Mouse (Mus musculus) embryonic facial prominence, embryonic 15.5 days (tissue): ENCODE data around the gene Dcun1d3. TPM values are rescaled to one million over a fixed set of nuclear protein-coding genes. Genes with fewer than 3 reads are reported as not detected.

Experiments
- ATAC-seq: fragments of 200-750 bp; cut with Nextera tagmentation; 2 replicates; pipeline ENCODE4 v1.8.0; 2017; ENCODE audit warnings: low read depth, moderate TSS enrichment; ENCODE audit not compliant: insufficient number of reproducible peaks, low FRiP score, low TSS enrichment
- H3K27ac ChIP-seq: fragments of 300-500 bp; sonication (generic); replicated peaks from 2 replicates; pipeline ENCODE4 v1.5.1; 2015; ENCODE audit warnings: mild to moderate bottlenecking, inconsistent platforms
- H3K27me3 ChIP-seq: fragments of 300-500 bp; sonication (generic); 2 replicates; pipeline ENCODE4 v1.6.1; 2015; ENCODE audit warnings: inconsistent platforms
- H3K36me3 ChIP-seq: fragments of 300-500 bp; sonication (generic); 2 replicates; pipeline ENCODE4 v1.6.1; 2015; ENCODE audit warnings: mild to moderate bottlenecking, inconsistent platforms
- H3K4me1 ChIP-seq: fragments of 300-500 bp; sonication (generic); 2 replicates; pipeline ENCODE4 v1.6.1; 2015; ENCODE audit warnings: inconsistent platforms
- H3K4me2 ChIP-seq: fragments of 300-500 bp; sonication (generic); replicated peaks from 2 replicates; pipeline ENCODE4 v1.6.1; 2015; ENCODE audit warnings: mild to moderate bottlenecking, inconsistent platforms
- H3K4me3 ChIP-seq: fragments of 300-500 bp; sonication (generic); replicated peaks from 2 replicates; pipeline ENCODE4 v1.5.1; 2015; ENCODE audit warnings: mild to moderate bottlenecking, inconsistent platforms
- H3K9ac ChIP-seq: fragments of 300-500 bp; sonication (generic); 2 replicates; pipeline ENCODE4 v1.6.1; 2015; ENCODE audit warnings: inconsistent platforms
- H3K9me3 ChIP-seq: fragments of 300-500 bp; sonication (generic); replicated peaks from 2 replicates; pipeline ENCODE4 v1.6.1; 2016; ENCODE audit warnings: inconsistent platforms
- WGBS: fragments of 180-500 bp; shearing (Covaris S2); methylation state at CpG from one replicate; pipeline ENCODE4 v1.1.7; 2015; 5-methylcytosine and 5-hydroxymethylcytosine counted together
- polyA plus RNA-seq: library from polyadenylated mRNA; unstranded; fragments of >200 nt; fragmentation: Nextera tagmentation; extraction: Ambion mirVana; gene quantifications from 2 replicates; pipeline ENCODE4 v1.2.1, GENCODE M21; 2015

Gene Dcun1d3
- polyA plus RNA-seq, 1 experiment from 2014 or later = 13.3 TPM

- H3K27ac ChIP-seq = no peak overlapping the region
- H3K4me1 ChIP-seq = 0 out of 2 replicates have a peak, but pooled peaks cover 3% of the 10 kb centered on the region
- no peaks in the 10 kb centered on the region for H3K36me3 ChIP-seq
- no peaks in the 10 kb centered on the region for H3K9me3 ChIP-seq
- H3K4me2 ChIP-seq = no peak overlapping the region
- H3K4me3 ChIP-seq = no peak overlapping the region
- H3K9ac ChIP-seq = no peak overlapping the region
- no peaks in the 10 kb centered on the region for H3K27me3 ChIP-seq
- 77% methylated on average over 4 of the region's 4 CpGs for WGBS
- no peak for ATAC-seq
Observed at GRCm38 (mm10) chr7:119872204-119872603, 23.9 kb downstream of the Dcun1d3 start.

GRCm38 (mm10) chr7:119866136-119866535 lies 30.0 kb downstream of the Dcun1d3 start:
- Histone ChIP-seq H3K36me3 (no peaks in the 10 kb centered on the region; the same call in 1 of the 2 replicates), H3K27me3 (no peaks in the 10 kb centered on the region), H3K27ac (no peak overlapping the region), H3K4me2 (no peak overlapping the region), H3K4me3 (no peak overlapping the region), H3K4me1 (peaks cover 12% of the 10 kb centered on the region), H3K9me3 (no peaks in the 10 kb centered on the region), H3K9ac (no peak overlapping the region)
- WGBS = 67% methylated on average over 1 of the region's 1 CpGs
- ATAC-seq = no peak

- no peak for ATAC-seq
- H3K27ac ChIP-seq = no peak overlapping the region
- H3K36me3 ChIP-seq = no peaks in the 10 kb centered on the region; the same call in 1 of the 2 replicates
- H3K27me3 ChIP-seq = no peaks in the 10 kb centered on the region
- H3K4me3 ChIP-seq = no peak overlapping the region
- no peak overlapping the region for H3K4me2 ChIP-seq
- no peaks in the 10 kb centered on the region for H3K9me3 ChIP-seq
- H3K4me1 ChIP-seq = peaks cover 15% of the 10 kb centered on the region
- 89% methylated on average over 5 of the region's 5 CpGs for WGBS
- H3K9ac ChIP-seq = no peak overlapping the region
Observed at GRCm38 (mm10) chr7:119864500-119864899, 31.6 kb downstream of the Dcun1d3 start.

- Histone ChIP-seq H3K4me3 (no peak overlapping the region), H3K27ac (peak overlapping the region; percentile 88), H3K4me2 (no peak overlapping the region), H3K4me1 (peaks cover 15% of the 10 kb centered on the region), H3K27me3 (no peaks in the 10 kb centered on the region), H3K9ac (no peak overlapping the region), H3K9me3 (no peaks in the 10 kb centered on the region), H3K36me3 (no peaks in the 10 kb centered on the region; the same call in 1 of the 2 replicates)
- 18% methylated on average over 1 of the region's 1 CpGs for WGBS
- no peak for ATAC-seq
Observed at GRCm38 (mm10) chr7:119862167-119862566, 33.9 kb downstream of the Dcun1d3 start.

GRCm38 (mm10) chr7:119861335-119862091 lies 34.6 kb downstream of the Dcun1d3 start:
- 17% methylated on average over 6 of the region's 6 CpGs for WGBS
- Histone ChIP-seq H3K4me1 (peaks cover 15% of the 10 kb centered on the region), H3K27ac (peak overlapping the region; percentile 88), H3K9ac (0 out of 2 replicates have a peak overlapping the region, but pooled peaks have one; percentile 4), H3K36me3 (no peaks in the 10 kb centered on the region; the same call in 1 of the 2 replicates), H3K27me3 (no peaks in the 10 kb centered on the region), H3K9me3 (no peaks in the 10 kb centered on the region), H3K4me3 (0 out of 2 replicates have a peak overlapping the region, but pooled peaks have one; percentile 2), H3K4me2 (peak overlapping the region; percentile 19; the same call in 1 of the 2 replicates)
- ATAC-seq = peak; percentile 71

GRCm38 (mm10) chr7:119860971-119861334 lies 35.1 kb downstream of the Dcun1d3 start:
- H3K27ac ChIP-seq = peak overlapping the region; percentile 88
- no peak overlapping the region for H3K4me2 ChIP-seq

GRCm38 (mm10) chr7:119860554-119860953 lies 35.5 kb downstream of the Dcun1d3 start:
- H3K4me2 ChIP-seq = no peak overlapping the region
- H3K9ac ChIP-seq = no peak overlapping the region
- no peaks in the 10 kb centered on the region for H3K9me3 ChIP-seq
- H3K27ac ChIP-seq = no peak overlapping the region; the same call in 1 of the 2 replicates
- peaks cover 15% of the 10 kb centered on the region for H3K4me1 ChIP-seq
- ATAC-seq = no peak
- H3K27me3 ChIP-seq = no peaks in the 10 kb centered on the region
- H3K36me3 ChIP-seq = no peaks in the 10 kb centered on the region; the same call in 1 of the 2 replicates
- 75% methylated on average over 2 of the region's 2 CpGs for WGBS
- H3K4me3 ChIP-seq = no peak overlapping the region

More at GRCm38 (mm10) chr7:119860971-119861334, 35.1 kb downstream of the Dcun1d3 start:
- ATAC-seq = no peak
- Histone ChIP-seq H3K27me3 (no peaks in the 10 kb centered on the region), H3K36me3 (no peaks in the 10 kb centered on the region; the same call in 1 of the 2 replicates), H3K9me3 (no peaks in the 10 kb centered on the region), H3K4me1 (peaks cover 15% of the 10 kb centered on the region), H3K9ac (no peak overlapping the region), H3K4me3 (no peak overlapping the region)

GRCm38 (mm10) chr7:119860116-119860515 lies 36.0 kb downstream of the Dcun1d3 start:
- no peaks in the 10 kb centered on the region for H3K27me3 ChIP-seq

GRCm38 (mm10) chr7:119859476-119859875 lies 36.6 kb downstream of the Dcun1d3 start:
- peaks cover 15% of the 10 kb centered on the region for H3K4me1 ChIP-seq
- peaks cover 4% of the 10 kb centered on the region; the same call in 1 of the 2 replicates for H3K36me3 ChIP-seq
- no peaks in the 10 kb centered on the region for H3K9me3 ChIP-seq
- no peak overlapping the region for H3K9ac ChIP-seq
- ATAC-seq = no peak
- no peak overlapping the region for H3K4me3 ChIP-seq
- no peak overlapping the region for H3K4me2 ChIP-seq
- no peaks in the 10 kb centered on the region for H3K27me3 ChIP-seq
- H3K27ac ChIP-seq = no peak overlapping the region
- WGBS = 77% methylated on average over 6 of the region's 6 CpGs

More at GRCm38 (mm10) chr7:119860116-119860515, 36.0 kb downstream of the Dcun1d3 start:
- no peaks in the 10 kb centered on the region; the same call in 1 of the 2 replicates for H3K36me3 ChIP-seq
- no peak overlapping the region for H3K9ac ChIP-seq
- no peak overlapping the region for H3K27ac ChIP-seq
- peaks cover 15% of the 10 kb centered on the region for H3K4me1 ChIP-seq
- no peak overlapping the region for H3K4me3 ChIP-seq
- WGBS = 68% methylated on average over 3 of the region's 3 CpGs
- H3K9me3 ChIP-seq = no peaks in the 10 kb centered on the region
- no peak for ATAC-seq
- H3K4me2 ChIP-seq = no peak overlapping the region

- Histone ChIP-seq H3K9me3 (no peaks in the 10 kb centered on the region), H3K4me1 (no peaks in the 10 kb centered on the region), H3K9ac (no peak overlapping the region), H3K27me3 (no peaks in the 10 kb centered on the region), H3K4me3 (no peak overlapping the region), H3K27ac (no peak overlapping the region), H3K36me3 (peaks cover 15% of the 10 kb centered on the region; the same call in 1 of the 2 replicates), H3K4me2 (no peak overlapping the region)
- no peak for ATAC-seq
Observed at GRCm38 (mm10) chr7:119855031-119855430, 41.1 kb downstream of the Dcun1d3 start.

GRCm38 (mm10) chr7:119854362-119854761 lies 41.7 kb downstream of the Dcun1d3 start:
- Histone ChIP-seq H3K4me3 (no peak overlapping the region), H3K9me3 (no peaks in the 10 kb centered on the region), H3K4me1 (no peaks in the 10 kb centered on the region), H3K27ac (no peak overlapping the region), H3K9ac (no peak overlapping the region), H3K4me2 (no peak overlapping the region), H3K27me3 (no peaks in the 10 kb centered on the region), H3K36me3 (peaks cover 15% of the 10 kb centered on the region; the same call in 1 of the 2 replicates)
- no peak for ATAC-seq
- 93% methylated on average over 2 of the region's 2 CpGs for WGBS
